In the genomic region with DNA sequence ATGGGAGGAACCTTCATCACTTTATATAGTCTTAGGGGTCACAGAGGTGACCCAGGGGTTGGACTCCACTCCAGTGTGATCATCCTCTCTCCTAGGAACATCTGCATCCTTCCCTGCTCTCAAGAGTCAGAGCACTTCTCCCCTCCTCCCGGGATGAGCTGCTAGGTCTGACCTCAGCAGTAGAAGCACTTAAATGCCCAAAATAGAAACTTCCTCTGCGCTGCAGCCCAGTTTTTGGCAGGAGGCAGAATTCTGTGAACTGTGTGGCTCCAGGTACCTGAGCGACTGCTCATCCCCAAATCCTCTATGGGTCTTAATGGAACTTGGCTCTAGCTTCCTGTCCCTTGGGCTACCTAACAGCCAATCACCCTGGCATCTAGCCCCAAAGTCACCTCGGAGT, we compare ENCODE assay signal across 8 mouse cellular contexts.
DNase-seq lines count a peak whose midpoint lies in the region; ATAC-seq and TF ChIP-seq lines count a peak whose summit lies in the region.
"Had no signal": no experiment of that assay in that cellular context is flagged by ENCODE, and none has a peak within 500 bp of the region (broad histone marks: within the 10 kb centered on the region; RNA-seq: fewer than 3 reads in every experiment).

No protein-coding gene starts in this region.

- no peaks in the 10 kb centered on the region for H3K9me3 ChIP-seq in heart, embryonic 12.5 days (replicated peaks)
- no peaks in the 10 kb centered on the region for H3K9me3 ChIP-seq in heart, postnatal 0 days (replicated peaks; ENCODE audit: control insufficient read depth, low read length)
- H3K9me3 ChIP-seq in midbrain, embryonic 12.5 days = no peaks in the 10 kb centered on the region

- peaks cover 79% of the 10 kb centered on the region for H3K4me1 ChIP-seq in heart, embryonic 12.5 days (replicated peaks)
- peaks cover 42% of the 10 kb centered on the region for H3K4me1 ChIP-seq in heart, postnatal 0 days (ENCODE audit: control insufficient read depth, insufficient read depth)
- peaks cover 64% of the 10 kb centered on the region for H3K4me1 ChIP-seq in midbrain, embryonic 12.5 days

- H3K27ac ChIP-seq in heart, embryonic 12.5 days (ENCODE audit: poor library complexity, severe bottlenecking) = peak overlapping the region; percentile 77
- H3K27ac ChIP-seq in heart, postnatal 0 days (ENCODE audit: low read depth) = peak overlapping the region; percentile 66
- H3K27ac ChIP-seq in midbrain, embryonic 12.5 days (replicated peaks) = peak overlapping the region; percentile 79

- no peak for TF ChIP-seq EP300 in heart, postnatal 0 days (IDR thresholded peaks at IDR 0.05; ENCODE audit: low read depth)

- ATAC-seq in heart, embryonic 12.5 days (ENCODE audit: insufficient number of reproducible peaks, low FRiP score) = no peak; the same call in 1 of the 2 replicates
- peak; percentile 53 for ATAC-seq in heart, postnatal 0 days (ENCODE audit: insufficient read depth, low read depth)
- ATAC-seq in midbrain, embryonic 12.5 days (ENCODE audit: low FRiP score, low read depth) = no peak
- no peak for ATAC-seq in granulocyte monocyte progenitor cell, adult 5-6 weeks (replicated peaks; ENCODE audit: poor library complexity, severe bottlenecking)
- no peak for ATAC-seq in CD4-positive, CD25-positive, alpha-beta regulatory T cell, adult 4 months

- H3K9ac ChIP-seq in heart, embryonic 12.5 days = 0 out of 2 replicates have a peak overlapping the region, but pooled peaks have one; percentile 2
- H3K9ac ChIP-seq in heart, postnatal 0 days (replicated peaks; ENCODE audit: low read depth, low read length) = no peak overlapping the region
- no peak overlapping the region for H3K9ac ChIP-seq in midbrain, embryonic 12.5 days (replicated peaks)

- no peak overlapping the region for H3K4me2 ChIP-seq in heart, embryonic 12.5 days
- no peak overlapping the region for H3K4me2 ChIP-seq in heart, postnatal 0 days (ENCODE audit: low read depth, low read length)
- no peak overlapping the region for H3K4me2 ChIP-seq in midbrain, embryonic 12.5 days (replicated peaks)

- intact Hi-C loops in heart, postnatal 25 days (cut with DNase I) = loop anchor here (5.0 kb wide), 1 partner anchor 32 kb away; no protein-coding TSS in a partner anchor

- H3K4me3 ChIP-seq in heart, embryonic 12.5 days = no peak overlapping the region
- no peak overlapping the region for H3K4me3 ChIP-seq in heart, postnatal 0 days (ENCODE audit: low read depth, low read length)
- no peak overlapping the region for H3K4me3 ChIP-seq in midbrain, embryonic 12.5 days

- H3K36me3 ChIP-seq in heart, embryonic 12.5 days = peaks cover 2% of the 10 kb centered on the region; the same call in 1 of the 2 replicates
- H3K36me3 ChIP-seq in heart, postnatal 0 days (replicated peaks; ENCODE audit: control insufficient read depth, insufficient read depth, low read length) = no peaks in the 10 kb centered on the region
- no peaks in the 10 kb centered on the region for H3K36me3 ChIP-seq in midbrain, embryonic 12.5 days

- 50% methylated on average over 4 of the region's 4 CpGs for WGBS in heart, embryonic 12.5 days
- 5% methylated on average over 4 of the region's 4 CpGs for WGBS in heart, postnatal 0 days
- whole genome bisulfite sequencing in midbrain, embryonic 12.5 days = 90% methylated on average over 4 of the region's 4 CpGs

- no peak for TF ChIP-seq CTCF in heart, postnatal 0 days (IDR thresholded peaks at IDR 0.05; ENCODE audit: low read depth)

- H3K27me3 ChIP-seq in heart, embryonic 12.5 days (replicated peaks) = no peaks in the 10 kb centered on the region
- no peaks in the 10 kb centered on the region for H3K27me3 ChIP-seq in heart, postnatal 0 days (ENCODE audit: control insufficient read depth, insufficient read depth, low read length)
- no peaks in the 10 kb centered on the region for H3K27me3 ChIP-seq in midbrain, embryonic 12.5 days

- DNase-seq in heart, adult 11 months = peak; percentile 94
- no peak for DNase-seq in heart, postnatal 25 days (ENCODE audit: low spot score)
- DNase-seq in heart, postnatal 0 days (ENCODE audit: low spot score) = peak; percentile 83
- DNase-seq: retina, postnatal 1 day had no signal
